Mouse (Mus musculus): Measurements from ENCODE around the gene Nrxn1.

DNA sequence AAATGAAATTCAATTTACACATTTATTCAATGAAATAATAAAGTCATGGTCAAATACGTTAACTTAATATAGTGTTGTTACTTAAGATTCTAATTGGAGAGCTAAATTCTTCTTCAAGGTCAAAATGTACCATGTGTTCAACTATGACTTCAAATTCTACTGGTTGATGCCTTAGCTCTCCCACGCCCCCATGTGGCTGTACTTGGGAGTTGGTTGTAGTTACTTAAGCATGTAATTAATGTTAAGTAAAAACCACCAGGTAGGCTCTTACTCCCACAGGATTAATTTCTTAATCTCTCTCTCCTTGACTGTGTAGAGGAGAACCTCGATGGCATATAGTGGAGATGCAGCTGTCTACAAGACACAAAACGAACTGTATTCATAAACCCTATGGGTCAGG lies 951.3 kb downstream of the Nrxn1 start:
- TF ChIP-seq RAD21 (IDR thresholded peaks at IDR 0.05; ENCODE audit: low read depth, low read length) (no peak), CTCF (conservative IDR thresholded peaks at IDR 0.05 in 1 of 2, IDR thresholded peaks at IDR 0.05 in 1 of 2; ENCODE audit: low read depth in 2 of 2, low read length in 2 of 2) (no peak), POLR2A (IDR thresholded peaks at IDR 0.05; ENCODE audit: low read depth, low read length) (no peak), MAZ (IDR thresholded peaks at IDR 0.05; ENCODE audit: low read depth, low read length) (no peak), ZNF384 (IDR thresholded peaks at IDR 0.05; ENCODE audit: low read depth, low read length) (no peak), MAX (IDR thresholded peaks at IDR 0.05; ENCODE audit: low read length) (no peak), MEF2A (IDR thresholded peaks at IDR 0.05; ENCODE audit: borderline replicate concordance, low read depth, low read length) (no peak), JUND (conservative IDR thresholded peaks at IDR 0.05; ENCODE audit: low read depth, low read length) (no peak), EP300 (IDR thresholded peaks at IDR 0.05; ENCODE audit: low read length) (no peak), NELFE (IDR thresholded peaks at IDR 0.05; ENCODE audit: low read depth, low read length) (no peak), TBP (conservative IDR thresholded peaks at IDR 0.05; ENCODE audit: low read depth, low read length) (no peak), MXI1 (IDR thresholded peaks at IDR 0.05; ENCODE audit: low read depth, low read length) (no peak)
